Mouse (Mus musculus) ovary, adult 18-20 months (tissue): ENCODE results near the gene Eif2b3.

Experiments
- DNase-seq: peaks from one replicate; pipeline ENCODE4 v3.0.0; 2022; ENCODE audit warnings: low spot score, mixed read lengths

Eif2b3 gene

GRCm38 (mm10) chr4:117017738-117018137 lies 1.5 kb upstream of the Eif2b3 start:
- no peak for DNase-seq

GRCm38 (mm10) chr4:117018327-117018726 lies 875 bp upstream of the Eif2b3 start:
- no peak for DNase-seq

GRCm38 (mm10) chr4:117023469-117023868 lies 4.3 kb downstream of the Eif2b3 start:
- DNase-seq, result no peak

GRCm38 (mm10) chr4:117031105-117031504 lies 11.9 kb downstream of the Eif2b3 start:
- DNase-seq, result no peak

- no peak for DNase-seq
Observed at GRCm38 (mm10) chr4:117039925-117040687, 20.9 kb downstream of the Eif2b3 start.

GRCm38 (mm10) chr4:117040791-117041190 lies 21.6 kb downstream of the Eif2b3 start:
- DNase-seq, result no peak

- peak; percentile 17 for DNase-seq
Observed at GRCm38 (mm10) chr4:117041283-117041721, 22.1 kb downstream of the Eif2b3 start.

GRCm38 (mm10) chr4:117048836-117049235 lies 29.6 kb downstream of the Eif2b3 start:
- peak; percentile 13 for DNase-seq

- DNase-seq, result no peak
Observed at GRCm38 (mm10) chr4:117049485-117049884, 30.3 kb downstream of the Eif2b3 start.

- DNase-seq, result no peak
Observed at GRCm38 (mm10) chr4:117052626-117053025, 33.4 kb downstream of the Eif2b3 start.

- DNase-seq, result no peak
Observed at GRCm38 (mm10) chr4:117053956-117054355, 34.8 kb downstream of the Eif2b3 start.

GRCm38 (mm10) chr4:117056102-117056501 lies 36.9 kb downstream of the Eif2b3 start:
- DNase-seq, result no peak

GRCm38 (mm10) chr4:117056514-117056913 lies 37.3 kb downstream of the Eif2b3 start:
- no peak for DNase-seq

GRCm38 (mm10) chr4:117058512-117058911 lies 39.3 kb downstream of the Eif2b3 start:
- DNase-seq, result no peak

- peak; percentile 18 for DNase-seq
Observed at GRCm38 (mm10) chr4:117062700-117063390, 43.6 kb downstream of the Eif2b3 start.

GRCm38 (mm10) chr4:117068035-117068434 lies 48.8 kb downstream of the Eif2b3 start:
- DNase-seq, result no peak

GRCm38 (mm10) chr4:117069647-117070046 lies 50.4 kb downstream of the Eif2b3 start:
- DNase-seq, result no peak

GRCm38 (mm10) chr4:117070624-117071023 lies 51.4 kb downstream of the Eif2b3 start:
- no peak for DNase-seq

- no peak for DNase-seq
Observed at GRCm38 (mm10) chr4:117071183-117071582, 52.0 kb downstream of the Eif2b3 start.

GRCm38 (mm10) chr4:117087948-117088640 lies 68.9 kb downstream of the Eif2b3 start:
- DNase-seq, result no peak

- DNase-seq, result no peak
Observed at GRCm38 (mm10) chr4:117090586-117090985, 71.4 kb downstream of the Eif2b3 start.

- no peak for DNase-seq
Observed at GRCm38 (mm10) chr4:117094626-117095361, 75.6 kb downstream of the Eif2b3 start.
